In genomic region chr14:43983897-43984296, GRCm38 (mm10) we compare ENCODE assay signal across 8 mouse cellular contexts. TPM values are rescaled to one million over a fixed set of nuclear protein-coding genes. Genes with fewer than 3 reads are reported as not detected.
A peak's percentile ranks its signal among the peaks of the same experiment; 100 is the strongest.
DNase-seq lines count a peak whose midpoint lies in the region; ATAC-seq and TF ChIP-seq lines count a peak whose summit lies in the region.

No protein-coding gene starts in this region.

- peak; percentile 24 for TF ChIP-seq CTCF in C2C12 (IDR thresholded peaks at IDR 0.05; ENCODE audit: control insufficient read depth, insufficient read depth, insufficient read length)
- TF ChIP-seq CTCF in heart, postnatal 0 days (IDR thresholded peaks at IDR 0.05; ENCODE audit: low read depth) = peak; percentile 72
- peak; percentile 83 for TF ChIP-seq CTCF in liver, embryonic 14.5 days (IDR thresholded peaks at IDR 0.05; ENCODE audit: low read depth)
- peak; percentile 77; the same call in 1 of the 2 replicates for TF ChIP-seq CTCF in testis, adult 2 months (IDR thresholded peaks at IDR 0.05; ENCODE audit: control insufficient read depth, insufficient read depth, insufficient replicate concordance, low read depth, low read length)

- WGBS in forebrain, embryonic 12.5 days = 2% methylated on average over 3 of the region's 4 CpGs
- 0% methylated on average over 4 of the region's 4 CpGs for WGBS in heart, postnatal 0 days
- 0% methylated on average over 4 of the region's 4 CpGs for WGBS in liver, embryonic 14.5 days (ENCODE audit: insufficient replicate concordance)
- WGBS in neural tube, embryonic 12.5 days = 3% methylated on average over 4 of the region's 4 CpGs

- no peaks in the 10 kb centered on the region for H3K4me1 ChIP-seq in forebrain, embryonic 12.5 days
- H3K4me1 ChIP-seq in heart, postnatal 0 days (ENCODE audit: control insufficient read depth, insufficient read depth) = no peaks in the 10 kb centered on the region
- no peaks in the 10 kb centered on the region for H3K4me1 ChIP-seq in liver, embryonic 14.5 days (replicated peaks; ENCODE audit: control insufficient read depth in 2 of 2, insufficient read depth in 2 of 2, low read length in 1 of 2)
- no peaks in the 10 kb centered on the region for H3K4me1 ChIP-seq in neural tube, embryonic 12.5 days
- H3K4me1 ChIP-seq in testis, adult 2 months (ENCODE audit: control insufficient read depth, insufficient read depth, low read length) = peaks cover 6% of the 10 kb centered on the region

- H3K79me3 ChIP-seq in C2C12 (ENCODE audit: low read depth) = no peaks in the 10 kb centered on the region

- H3ac ChIP-seq in C2C12 (ENCODE audit: control insufficient read depth, insufficient read length, low read depth) = no peak overlapping the region

- no peak for TF ChIP-seq POLR2A in testis, adult 2 months (IDR thresholded peaks at IDR 0.05; ENCODE audit: control insufficient read depth, low read depth, low read length)

- H3K4me3 ChIP-seq in C2C12 (ENCODE audit: insufficient read depth, poor library complexity, severe bottlenecking) = no peak overlapping the region
- H3K4me3 ChIP-seq in forebrain, embryonic 12.5 days (replicated peaks) = no peak overlapping the region
- H3K4me3 ChIP-seq in heart, postnatal 0 days (ENCODE audit: low read depth, low read length) = no peak overlapping the region
- no peak overlapping the region for H3K4me3 ChIP-seq in liver, embryonic 14.5 days (ENCODE audit: insufficient read depth in 1 of 2, low read depth in 2 of 2, low read length in 2 of 2)
- no peak overlapping the region for H3K4me3 ChIP-seq in neural tube, embryonic 12.5 days
- H3K4me3 ChIP-seq in testis, adult 2 months (ENCODE audit: control insufficient read depth, low read depth, low read length) = no peak overlapping the region

- H3K27me3 ChIP-seq in C2C12 (ENCODE audit: control insufficient read depth, insufficient read depth, insufficient read length) = no peaks in the 10 kb centered on the region
- no peaks in the 10 kb centered on the region for H3K27me3 ChIP-seq in forebrain, embryonic 12.5 days
- no peaks in the 10 kb centered on the region for H3K27me3 ChIP-seq in heart, postnatal 0 days (ENCODE audit: control insufficient read depth, insufficient read depth, low read length)
- no peaks in the 10 kb centered on the region for H3K27me3 ChIP-seq in liver, embryonic 14.5 days (ENCODE audit: control insufficient read depth, insufficient read depth, low read length)
- H3K27me3 ChIP-seq in neural tube, embryonic 12.5 days (replicated peaks) = no peaks in the 10 kb centered on the region
- no peaks in the 10 kb centered on the region for H3K27me3 ChIP-seq in testis, adult 2 months (ENCODE audit: control insufficient read depth, insufficient read depth, low read length)

- no peaks in the 10 kb centered on the region for H3K9me3 ChIP-seq in forebrain, embryonic 12.5 days
- H3K9me3 ChIP-seq in heart, postnatal 0 days (replicated peaks; ENCODE audit: control insufficient read depth, low read length) = no peaks in the 10 kb centered on the region
- no peaks in the 10 kb centered on the region for H3K9me3 ChIP-seq in liver, embryonic 14.5 days (ENCODE audit: control insufficient read depth, low read length)
- no peaks in the 10 kb centered on the region for H3K9me3 ChIP-seq in neural tube, embryonic 12.5 days

- no peak for TF ChIP-seq EP300 in heart, postnatal 0 days (IDR thresholded peaks at IDR 0.05; ENCODE audit: low read depth)
- no peak for TF ChIP-seq EP300 in liver, embryonic 14.5 days (IDR thresholded peaks at IDR 0.05; ENCODE audit: low read depth)

- H3K27ac ChIP-seq in forebrain, embryonic 12.5 days = no peak overlapping the region
- H3K27ac ChIP-seq in heart, postnatal 0 days (ENCODE audit: low read depth) = peak overlapping the region; percentile 51; the same call in 1 of the 2 replicates
- no peak overlapping the region for H3K27ac ChIP-seq in liver, embryonic 14.5 days
- no peak overlapping the region for H3K27ac ChIP-seq in neural tube, embryonic 12.5 days
- no peak overlapping the region for H3K27ac ChIP-seq in testis, adult 2 months (ENCODE audit: control insufficient read depth, insufficient read depth, low read depth, low read length)

- no peak overlapping the region for H3K4me2 ChIP-seq in forebrain, embryonic 12.5 days
- no peak overlapping the region for H3K4me2 ChIP-seq in heart, postnatal 0 days (ENCODE audit: low read depth, low read length)
- no peak overlapping the region for H3K4me2 ChIP-seq in liver, embryonic 14.5 days (ENCODE audit: low read depth)
- H3K4me2 ChIP-seq in neural tube, embryonic 12.5 days (replicated peaks) = no peak overlapping the region

- no peaks in the 10 kb centered on the region for H3K79me2 ChIP-seq in C2C12 (ENCODE audit: control insufficient read depth, insufficient read depth)

- peak; percentile 60 for DNase-seq in brain, adult 2 months (ENCODE audit: low read depth, low spot score)
- peak; percentile 46 for DNase-seq in heart, postnatal 0 days (ENCODE audit: low spot score)
- DNase-seq in kidney, postnatal 25 days = peak; percentile 50 to 63
- DNase-seq in liver, embryonic 14.5 days (ENCODE audit: low read depth in 3 of 3, low spot score in 3 of 3) = peak in 1 of 3 experiments; percentile 16

- H3K36me3 ChIP-seq in C2C12 (ENCODE audit: control insufficient read depth, insufficient read depth) = no peaks in the 10 kb centered on the region
- H3K36me3 ChIP-seq in forebrain, embryonic 12.5 days (replicated peaks) = no peaks in the 10 kb centered on the region
- no peaks in the 10 kb centered on the region for H3K36me3 ChIP-seq in heart, postnatal 0 days (replicated peaks; ENCODE audit: control insufficient read depth, insufficient read depth, low read length)
- H3K36me3 ChIP-seq in liver, embryonic 14.5 days (replicated peaks; ENCODE audit: control insufficient read depth, insufficient read depth, low read depth) = no peaks in the 10 kb centered on the region
- no peaks in the 10 kb centered on the region for H3K36me3 ChIP-seq in neural tube, embryonic 12.5 days
- H3K36me3 ChIP-seq in testis, adult 2 months (ENCODE audit: control insufficient read depth, insufficient read depth, low read length) = no peaks in the 10 kb centered on the region

- no peak overlapping the region for H3K9ac ChIP-seq in forebrain, embryonic 12.5 days
- no peak overlapping the region for H3K9ac ChIP-seq in heart, postnatal 0 days (replicated peaks; ENCODE audit: low read depth, low read length)
- no peak overlapping the region for H3K9ac ChIP-seq in liver, embryonic 14.5 days (replicated peaks)
- H3K9ac ChIP-seq in neural tube, embryonic 12.5 days = no peak overlapping the region

- ATAC-seq in forebrain, embryonic 12.5 days (ENCODE audit: low FRiP score) = peak; percentile 78
- ATAC-seq in heart, postnatal 0 days (ENCODE audit: insufficient read depth, low read depth) = peak; percentile 91
- peak; percentile 70 for ATAC-seq in liver, embryonic 14.5 days (ENCODE audit: insufficient read depth)
- peak; percentile 80 for ATAC-seq in neural tube, embryonic 12.5 days (ENCODE audit: low FRiP score, low read depth)

TF ChIP-seq in C2C12, 6 proteins besides CTCF, POLR2A, EP300 and RAD21:
- TF ChIP-seq FOSL1 (IDR thresholded peaks at IDR 0.05; ENCODE audit: insufficient read depth, low read length, poor library complexity, severe bottlenecking) (no peak), MYOG (IDR thresholded peaks at IDR 0.05; ENCODE audit: control insufficient read depth, extremely low read depth, insufficient read length) (no peak), CEBPB (IDR thresholded peaks at IDR 0.05; ENCODE audit: low read depth) (no peak), USF1 (IDR thresholded peaks at IDR 0.05; ENCODE audit: low read depth) (no peak), MYOD1 (IDR thresholded peaks at IDR 0.05; ENCODE audit: control insufficient read depth, insufficient read length, low read depth) (no peak), MAX (IDR thresholded peaks at IDR 0.05) (no peak)

RNA-seq across cellular contexts. Expression of gene Ang6, which starts 18.2 kb away (rescaled TPM):
- not detected for polyA plus RNA-seq in C2C12 (2012; fragmentation: generic; extraction: Trizol)
- polyA plus RNA-seq in forebrain, embryonic 12.5 days (2016; fragmentation: Nextera tagmentation; extraction: Ambion mirVana) = not detected in 2 replicates
- not detected in 2 replicates for total RNA-seq in heart, postnatal 0 days (2014; rRNA removed; ENCODE audit: low replicate concordance)
- polyA plus RNA-seq in heart, postnatal 0 days (2015; fragmentation: Nextera tagmentation; extraction: Ambion mirVana) = not detected in 2 replicates
- polyA plus RNA-seq in liver, embryonic 14.5 days (2012; rRNA removed) = 0.15 TPM in 1 of 2 replicates, not detected in the other
- polyA plus RNA-seq in liver, embryonic 14.5 days (2014; fragmentation: Nextera tagmentation; extraction: Ambion mirVana) = not detected in 2 replicates
- polyA plus RNA-seq in neural tube, embryonic 12.5 days (2016; fragmentation: Nextera tagmentation; extraction: Ambion mirVana) = not detected in 2 replicates
- polyA plus RNA-seq in testis, adult 2 months (2012; rRNA removed) = not detected in 2 replicates

RNA-seq across cellular contexts. Expression of gene Ang5, which starts 27.0 kb away (rescaled TPM):
- not detected for polyA plus RNA-seq in C2C12 (2012; fragmentation: generic; extraction: Trizol)
- not detected in 2 replicates for polyA plus RNA-seq in forebrain, embryonic 12.5 days (2016; fragmentation: Nextera tagmentation; extraction: Ambion mirVana)
- total RNA-seq in heart, postnatal 0 days (2014; rRNA removed; ENCODE audit: low replicate concordance) = not detected in 2 replicates
- not detected in 2 replicates for polyA plus RNA-seq in heart, postnatal 0 days (2015; fragmentation: Nextera tagmentation; extraction: Ambion mirVana)
- not detected in 2 replicates for polyA plus RNA-seq in liver, embryonic 14.5 days (2012; rRNA removed)
- polyA plus RNA-seq in liver, embryonic 14.5 days (2014; fragmentation: Nextera tagmentation; extraction: Ambion mirVana) = not detected in 2 replicates
- polyA plus RNA-seq in neural tube, embryonic 12.5 days (2016; fragmentation: Nextera tagmentation; extraction: Ambion mirVana) = not detected in 2 replicates
- polyA plus RNA-seq in testis, adult 2 months (2012; rRNA removed) = not detected in 2 replicates

RNA-seq across cellular contexts. Expression of gene Gm8113, which starts 58.7 kb away (rescaled TPM):
- polyA plus RNA-seq in C2C12 (2012; fragmentation: generic; extraction: Trizol) = 1.2 TPM
- 6.6 TPM in 2 replicates for polyA plus RNA-seq in forebrain, embryonic 12.5 days (2016; fragmentation: Nextera tagmentation; extraction: Ambion mirVana)
- total RNA-seq in heart, postnatal 0 days (2014; rRNA removed; ENCODE audit: low replicate concordance) = 12.9 and 20.5 TPM in 2 replicates
- 32.3 and 33.7 TPM in 2 replicates for polyA plus RNA-seq in heart, postnatal 0 days (2015; fragmentation: Nextera tagmentation; extraction: Ambion mirVana)
- polyA plus RNA-seq in liver, embryonic 14.5 days (2012; rRNA removed) = 7.5 and 11.1 TPM in 2 replicates
- polyA plus RNA-seq in liver, embryonic 14.5 days (2014; fragmentation: Nextera tagmentation; extraction: Ambion mirVana) = 7.4 and 8.6 TPM in 2 replicates
- 6.9 and 7.1 TPM in 2 replicates for polyA plus RNA-seq in neural tube, embryonic 12.5 days (2016; fragmentation: Nextera tagmentation; extraction: Ambion mirVana)
- polyA plus RNA-seq in testis, adult 2 months (2012; rRNA removed) = 0.62 and 0.81 TPM in 2 replicates

Comparison
In these comparisons a context has a peak if more than half of its experiments do, and no peak if none do; other contexts are left out.
1. CTCF ChIP-seq: peak in every context shown above with its lines; median percentile 83 in liver, embryonic 14.5 days; 77 in testis, adult 2 months; 72 in heart, postnatal 0 days; 24 in C2C12.